In the genomic region with DNA sequence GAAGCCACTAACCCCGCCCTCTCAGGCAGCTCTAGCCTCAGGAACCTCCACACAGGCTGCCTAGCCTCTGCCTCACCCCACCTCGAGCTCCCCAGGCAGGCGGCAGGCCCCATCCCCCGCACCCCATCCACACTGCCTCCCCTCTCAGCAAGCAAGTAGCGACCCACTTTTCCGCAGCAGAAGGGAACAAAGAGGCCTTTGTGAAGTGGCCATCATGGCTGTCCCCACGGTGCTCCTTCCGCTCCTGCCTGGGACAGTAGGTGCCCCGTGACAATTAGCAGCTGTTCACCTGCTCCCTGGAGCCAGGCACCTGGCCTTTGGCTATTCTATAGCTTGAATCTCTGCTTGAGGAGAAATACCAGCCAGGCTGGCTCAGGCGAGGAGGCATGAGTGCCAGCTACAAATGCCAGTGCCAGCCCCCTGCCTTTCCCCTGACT, we compare ENCODE assay signal across 12 mouse cellular contexts. TPM values are rescaled to one million over a fixed set of nuclear protein-coding genes. Genes with fewer than 3 reads are reported as not detected.
DNase-seq lines count a peak whose midpoint lies in the region; ATAC-seq and TF ChIP-seq lines count a peak whose summit lies in the region.
"Had no signal": no experiment of that assay in that cellular context is flagged by ENCODE, and none has a peak within 500 bp of the region (broad histone marks: within the 10 kb centered on the region; RNA-seq: fewer than 3 reads in every experiment).

No protein-coding gene starts in this region.

- no peak for DNase-seq in neural tube, embryonic 11.5 days (ENCODE audit: low spot score)
- peak; percentile 30 for DNase-seq in embryonic facial prominence, embryonic 10.5 days (ENCODE audit: low spot score)
- no peak for DNase-seq in gastrocnemius, postnatal 14 days
- no peak for DNase-seq in kidney, adult 2 months
- DNase-seq: kidney, adult 11 months; spleen, adult 18-20 months had no signal

- 0 out of 2 replicates have a peak overlapping the region, but pooled peaks have one; percentile 15 for H3K27ac ChIP-seq in neural tube, embryonic 11.5 days (ENCODE audit: low read depth, low read length)
- no peak overlapping the region for H3K27ac ChIP-seq in neural tube, embryonic 15.5 days (replicated peaks)
- H3K27ac ChIP-seq in embryonic facial prominence, embryonic 10.5 days (replicated peaks): peak overlapping the region; percentile 31; the same call in 1 of the 2 replicates
- 0 out of 2 replicates have a peak overlapping the region, but pooled peaks have one; percentile 18 for H3K27ac ChIP-seq in hindbrain, embryonic 13.5 days
- H3K27ac ChIP-seq in olfactory bulb, adult 2 months (ENCODE audit: insufficient read depth, low read depth, low read length): peak overlapping the region; percentile 59
- H3K27ac ChIP-seq in kidney, adult 2 months (ENCODE audit: insufficient read depth, low read depth, low read length): no peak overlapping the region
- H3K27ac ChIP-seq: heart, embryonic 10.5 days; liver, embryonic 15.5 days had no signal

- no peak overlapping the region for H3K4me2 ChIP-seq in neural tube, embryonic 11.5 days (ENCODE audit: low read depth)
- no peak overlapping the region for H3K4me2 ChIP-seq in neural tube, embryonic 15.5 days
- H3K4me2 ChIP-seq in hindbrain, embryonic 13.5 days: 0 out of 2 replicates have a peak overlapping the region, but pooled peaks have one; percentile 15
- H3K4me2 ChIP-seq: liver, embryonic 15.5 days had no signal

- no peak for TF ChIP-seq POLR2A in olfactory bulb, adult 2 months (IDR thresholded peaks at IDR 0.05; ENCODE audit: insufficient read depth, low read depth, low read length)
- no peak for TF ChIP-seq POLR2A in kidney, adult 2 months (IDR thresholded peaks at IDR 0.05; ENCODE audit: low read depth, low read length)

- no peak for TF ChIP-seq CTCF in olfactory bulb, adult 2 months (IDR thresholded peaks at IDR 0.05; ENCODE audit: insufficient read depth, low read depth, low read length)
- TF ChIP-seq CTCF in kidney, adult 2 months (conservative IDR thresholded peaks at IDR 0.05; ENCODE audit: insufficient read depth, insufficient read length, low read depth, low read length): no peak

- peaks cover 9% of the 10 kb centered on the region for H3K4me1 ChIP-seq in neural tube, embryonic 11.5 days (ENCODE audit: control insufficient read depth, insufficient read depth, low read length)
- peaks cover 24% of the 10 kb centered on the region for H3K4me1 ChIP-seq in neural tube, embryonic 15.5 days
- peaks cover 20% of the 10 kb centered on the region for H3K4me1 ChIP-seq in embryonic facial prominence, embryonic 10.5 days
- H3K4me1 ChIP-seq in hindbrain, embryonic 13.5 days (replicated peaks): peaks cover 36% of the 10 kb centered on the region
- H3K4me1 ChIP-seq in olfactory bulb, adult 2 months (ENCODE audit: control insufficient read depth, insufficient read depth, low read length): peaks cover 32% of the 10 kb centered on the region
- no peaks in the 10 kb centered on the region for H3K4me1 ChIP-seq in kidney, adult 2 months (ENCODE audit: control insufficient read depth, insufficient read depth, low read length)
- H3K4me1 ChIP-seq: heart, embryonic 10.5 days; liver, embryonic 15.5 days had no signal

- H3K9me3 ChIP-seq in neural tube, embryonic 11.5 days (ENCODE audit: control insufficient read depth, low read length): no peaks in the 10 kb centered on the region
- no peaks in the 10 kb centered on the region for H3K9me3 ChIP-seq in neural tube, embryonic 15.5 days (replicated peaks)
- H3K9me3 ChIP-seq in embryonic facial prominence, embryonic 10.5 days: no peaks in the 10 kb centered on the region
- H3K9me3 ChIP-seq in hindbrain, embryonic 13.5 days: no peaks in the 10 kb centered on the region
- H3K9me3 ChIP-seq: heart, embryonic 10.5 days; liver, embryonic 15.5 days had no signal

- ATAC-seq in neural tube, embryonic 11.5 days (ENCODE audit: insufficient read depth, low FRiP score, low TSS enrichment): peak; percentile 55; the same call in 1 of the 2 replicates
- ATAC-seq in neural tube, embryonic 15.5 days (ENCODE audit: low FRiP score): no peak
- ATAC-seq in hindbrain, embryonic 13.5 days (ENCODE audit: low FRiP score): 0 out of 2 replicates have a peak, but pooled peaks have one; percentile 45

- H3K9ac ChIP-seq in neural tube, embryonic 11.5 days (ENCODE audit: low read length): peak overlapping the region; percentile 33; the same call in 1 of the 2 replicates
- no peak overlapping the region for H3K9ac ChIP-seq in neural tube, embryonic 15.5 days (replicated peaks)
- H3K9ac ChIP-seq in hindbrain, embryonic 13.5 days: peak overlapping the region; percentile 51
- H3K9ac ChIP-seq: liver, embryonic 15.5 days had no signal

- peaks cover under 1% of the 10 kb centered on the region; the same call in 1 of the 2 replicates for H3K27me3 ChIP-seq in neural tube, embryonic 11.5 days (ENCODE audit: control insufficient read depth, insufficient read depth, low read length)
- no peaks in the 10 kb centered on the region; the same call in 1 of the 2 replicates for H3K27me3 ChIP-seq in neural tube, embryonic 15.5 days (replicated peaks)
- H3K27me3 ChIP-seq in embryonic facial prominence, embryonic 10.5 days (replicated peaks; ENCODE audit: low read depth, poor library complexity, severe bottlenecking): peaks cover 48% of the 10 kb centered on the region
- H3K27me3 ChIP-seq in hindbrain, embryonic 13.5 days: peaks cover 33% of the 10 kb centered on the region
- H3K27me3 ChIP-seq in kidney, adult 2 months (replicated peaks; ENCODE audit: control insufficient read depth, insufficient read depth, low read length): no peaks in the 10 kb centered on the region

- 22% methylated on average over 10 of the region's 10 CpGs for WGBS in neural tube, embryonic 11.5 days
- WGBS in neural tube, embryonic 15.5 days: 13% methylated on average over 10 of the region's 10 CpGs
- WGBS in embryonic facial prominence, embryonic 10.5 days: 14% methylated on average over 10 of the region's 10 CpGs
- 18% methylated on average over 10 of the region's 10 CpGs for WGBS in hindbrain, embryonic 13.5 days
- 32% methylated on average over 10 of the region's 10 CpGs for WGBS in olfactory bulb, adult 2 months
- 29% methylated on average over 10 of the region's 10 CpGs for WGBS in kidney, adult 2 months

- H3K36me3 ChIP-seq in neural tube, embryonic 11.5 days (ENCODE audit: control insufficient read depth, insufficient read depth, low read length): no peaks in the 10 kb centered on the region
- no peaks in the 10 kb centered on the region for H3K36me3 ChIP-seq in neural tube, embryonic 15.5 days
- no peaks in the 10 kb centered on the region for H3K36me3 ChIP-seq in embryonic facial prominence, embryonic 10.5 days (replicated peaks)
- no peaks in the 10 kb centered on the region for H3K36me3 ChIP-seq in hindbrain, embryonic 13.5 days
- H3K36me3 ChIP-seq in kidney, adult 2 months (ENCODE audit: control insufficient read depth, insufficient read depth, low read length): no peaks in the 10 kb centered on the region
- H3K36me3 ChIP-seq: heart, embryonic 10.5 days; liver, embryonic 15.5 days had no signal

- H3K4me3 ChIP-seq in neural tube, embryonic 11.5 days (ENCODE audit: low read depth, low read length): no peak overlapping the region
- H3K4me3 ChIP-seq in neural tube, embryonic 15.5 days (replicated peaks): no peak overlapping the region
- H3K4me3 ChIP-seq in embryonic facial prominence, embryonic 10.5 days: no peak overlapping the region
- H3K4me3 ChIP-seq in hindbrain, embryonic 13.5 days: no peak overlapping the region
- H3K4me3 ChIP-seq in olfactory bulb, adult 2 months (ENCODE audit: insufficient read depth, low read depth, low read length): no peak overlapping the region
- no peak overlapping the region for H3K4me3 ChIP-seq in kidney, adult 2 months (ENCODE audit: insufficient read depth, low read depth, low read length)
- H3K4me3 ChIP-seq: heart, embryonic 10.5 days; liver, embryonic 15.5 days had no signal

- intact Hi-C loops in gastrocnemius, postnatal 14 days (cut with DNase I; ENCODE audit: low total_unique reads): no loop called here

RNA-seq across cellular contexts. Expression of a gene that starts 9.3 kb away (rescaled TPM):
- polyA plus RNA-seq in neural tube, embryonic 11.5 days (2014; fragmentation: Nextera tagmentation; extraction: Ambion mirVana): 12.4 and 12.9 TPM in 2 replicates
- 99.6 and 116 TPM in 2 replicates for polyA plus RNA-seq in neural tube, embryonic 15.5 days (2015; fragmentation: Nextera tagmentation; extraction: Ambion mirVana)
- 2.0 and 2.2 TPM in 2 replicates for polyA plus RNA-seq in embryonic facial prominence, embryonic 10.5 days (2016; fragmentation: Nextera tagmentation; extraction: Ambion mirVana)
- polyA plus RNA-seq in hindbrain, embryonic 13.5 days (2015; fragmentation: Nextera tagmentation; extraction: Ambion mirVana): 45.4 and 46.4 TPM in 2 replicates
- polyA plus RNA-seq in olfactory bulb, adult 2 months (2012; ENCODE audit: insufficient read depth, insufficient read length, low replicate concordance, missing spikeins): not detected in 2 replicates
- under 1 TPM; 0.14 to 0.16 TPM for total RNA-seq in gastrocnemius, postnatal 14 days (2021)
- 0.33 and 0.39 TPM in 2 replicates for polyA plus RNA-seq in kidney, adult 2 months (2012; rRNA removed)
- total RNA-seq: common myeloid progenitor, adult 5-6 weeks had no signal

Comparison
In these comparisons a context has a peak if more than half of its experiments do, and no peak if none do; other contexts are left out.
1. H3K27ac ChIP-seq: peak in neural tube, embryonic 11.5 days (single experiment), embryonic facial prominence, embryonic 10.5 days (single experiment), hindbrain, embryonic 13.5 days (single experiment) and olfactory bulb, adult 2 months (single experiment); none in neural tube, embryonic 15.5 days (single experiment) and kidney, adult 2 months (single experiment).